Mouse (Mus musculus) G1E (cell line): ENCODE data around the gene 2010111I01Rik. TPM values are rescaled to one million over a fixed set of nuclear protein-coding genes. Genes with fewer than 3 reads are reported as not detected.

ENCODE experiments used
- ATAC-seq: 2 replicates; pipeline ENCODE4 v1.8.0; 2016; ENCODE audit warnings: mild to moderate bottlenecking; ENCODE audit not compliant: insufficient number of reproducible peaks, poor library complexity, low FRiP score, severe bottlenecking; ENCODE audit errors: extremely low read depth
- DNase-seq: peaks from one replicate; pipeline ENCODE4 v3.0.0; 2012; ENCODE audit warnings: low spot score
- H3K27me3 ChIP-seq: 2 replicates; pipeline ENCODE4 v1.6.1; 2012; ENCODE audit warnings: mild to moderate bottlenecking, low read length, inconsistent platforms; ENCODE audit not compliant: insufficient read depth
- H3K36me3 ChIP-seq: replicated peaks from 2 replicates; pipeline ENCODE3; 2012; ENCODE audit warnings: mild to moderate bottlenecking, inconsistent platforms
- H3K4me1 ChIP-seq: 2 replicates; pipeline ENCODE4 v1.6.1; 2012; ENCODE audit warnings: low read depth, low read length, inconsistent platforms, mixed read lengths; ENCODE audit not compliant: insufficient read depth
- H3K4me3 ChIP-seq: 2 replicates; pipeline ENCODE4 v1.5.1; 2012; ENCODE audit warnings: low read depth, mild to moderate bottlenecking, inconsistent platforms, low read length, moderate library complexity, mixed read lengths
- H3K9me3 ChIP-seq: replicated peaks from 2 replicates; pipeline ENCODE4 v1.6.1; 2012; ENCODE audit warnings: inconsistent platforms
- CTCF ChIP-seq: IDR thresholded peaks from 2 replicates; pipeline ENCODE4 v1.5.1; 2012; ENCODE audit warnings: low read depth, low read length, inconsistent platforms, mixed read lengths
- GATA1 ChIP-seq: IDR thresholded peaks from 2 replicates; pipeline ENCODE4 v1.6.1; 2012; ENCODE audit warnings: borderline replicate concordance, low read length, inconsistent platforms, mixed read lengths
- GATA2 ChIP-seq: IDR thresholded peaks from 2 replicates; pipeline ENCODE4 v1.6.1; 2012; ENCODE audit warnings: low read depth, low read length, inconsistent platforms, borderline replicate concordance
- POLR2AphosphoS5 ChIP-seq: IDR thresholded peaks from 2 replicates; pipeline ENCODE4 v1.6.1; 2012; ENCODE audit warnings: low read depth, low read length, inconsistent platforms; ENCODE audit not compliant: insufficient replicate concordance
- TAL1 ChIP-seq: conservative IDR thresholded peaks from 2 replicates; pipeline ENCODE4 v1.6.1; 2012; ENCODE audit warnings: low read depth, low read length, inconsistent platforms, mixed read lengths
- polyA plus RNA-seq: library from polyadenylated mRNA; stranded (reverse); fragments of >175 nt; gene quantifications from 2 replicates; pipeline ENCODE4 v1.2.3, GENCODE M21; 2012
- total RNA-seq, 2 experiments: library from RNA; stranded (forward) in 1 of 2; stranded (reverse) in 1 of 2; fragments of 200-1000 nt in 1 of 2; fragments of >200 nt in 1 of 2; fragmentation: Nextera tagmentation in 1 of 2; gene quantifications; 2 replicates each; pipeline ENCODE4 v1.2.3; 2014 to 2017

2010111I01Rik gene
- total and polyA plus RNA-seq, 3 experiments, result 14.7 to 57.2 (median 22.2) TPM

DNA sequence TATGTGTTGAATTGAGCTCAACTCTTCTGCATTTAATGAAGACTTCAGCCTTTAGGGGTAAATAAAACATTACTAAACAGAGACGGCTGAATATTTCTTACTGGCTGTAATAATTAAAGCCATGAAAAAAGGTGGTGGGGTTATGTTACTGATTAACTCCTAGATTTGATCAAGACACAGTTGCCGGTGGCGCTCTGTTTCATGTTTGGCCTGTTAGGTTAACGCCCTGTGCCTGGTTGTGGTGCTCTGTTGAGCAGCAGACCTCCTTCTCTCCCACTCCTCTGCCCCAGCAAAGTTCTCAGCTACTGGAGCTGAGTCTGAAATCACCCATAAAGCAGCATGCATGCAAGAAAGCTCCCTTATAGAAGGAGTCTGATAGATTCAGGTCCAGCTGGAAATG, 303.7 kb downstream of the 2010111I01Rik start:
- peaks cover 8% of the 10 kb centered on the region for H3K4me1 ChIP-seq
- ATAC-seq (no peak), DNase-seq (no peak)
- H3K27me3 ChIP-seq, result no peaks in the 10 kb centered on the region
- no peak overlapping the region for H3K4me3 ChIP-seq
- H3K36me3 ChIP-seq, result peaks cover 73% of the 10 kb centered on the region
- TF ChIP-seq GATA1 (no peak), GATA2 (no peak), POLR2AphosphoS5 (no peak), TAL1 (no peak)
- no peaks in the 10 kb centered on the region for H3K9me3 ChIP-seq

DNA sequence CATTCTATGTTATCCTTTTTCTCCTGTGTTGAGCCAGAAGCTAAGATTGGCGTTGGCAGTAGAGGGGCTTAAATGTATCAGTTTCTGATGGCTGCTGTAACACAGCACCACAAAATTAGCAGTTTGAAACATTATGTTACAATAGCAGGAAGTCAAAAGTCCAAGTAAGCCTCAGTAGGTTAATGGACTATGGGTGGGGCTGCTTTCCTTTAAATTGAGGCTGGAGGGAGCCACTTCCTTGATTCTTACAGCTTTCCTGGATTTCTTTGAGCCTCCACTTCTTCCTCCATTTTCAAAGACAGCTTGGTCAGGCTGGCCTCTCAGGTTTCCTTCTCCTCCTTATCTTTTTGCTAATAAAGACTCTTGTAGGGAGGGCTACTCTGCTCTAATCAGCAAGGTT, 304.1 kb downstream of the 2010111I01Rik start:
- H3K4me3 ChIP-seq, result no peak overlapping the region
- no peaks in the 10 kb centered on the region for H3K9me3 ChIP-seq
- no peaks in the 10 kb centered on the region for H3K27me3 ChIP-seq
- TF ChIP-seq TAL1, result no peak
- no peak for TF ChIP-seq GATA2
- peaks cover 8% of the 10 kb centered on the region for H3K4me1 ChIP-seq
- ATAC-seq, result no peak
- DNase-seq, result no peak
- peaks cover 70% of the 10 kb centered on the region for H3K36me3 ChIP-seq

DNA sequence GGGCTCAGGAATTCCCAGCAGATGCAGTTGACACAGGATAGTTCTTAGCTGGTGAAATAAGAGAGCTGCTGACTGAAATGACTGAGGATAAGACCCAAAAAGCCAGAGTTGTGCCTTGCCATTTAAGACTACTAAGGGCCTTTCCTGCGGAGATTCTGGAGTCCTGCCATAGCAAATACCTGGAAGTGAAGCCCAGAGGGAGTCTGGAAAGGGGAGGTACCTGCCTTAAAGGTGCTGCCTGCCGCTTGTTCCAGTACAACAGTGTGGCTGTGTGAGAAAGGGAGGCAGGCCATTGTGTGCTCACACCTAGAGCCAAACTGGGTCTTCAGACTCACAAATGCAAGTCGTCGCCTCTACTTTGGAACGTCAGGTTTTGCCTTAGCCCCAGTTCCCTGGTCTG, 305.5 kb downstream of the 2010111I01Rik start:
- no peak for TF ChIP-seq TAL1
- TF ChIP-seq CTCF, result no peak
- TF ChIP-seq GATA1, result no peak
- no peak for TF ChIP-seq GATA2
- TF ChIP-seq POLR2AphosphoS5, result no peak
- no peak for DNase-seq
- peaks cover 8% of the 10 kb centered on the region for H3K4me1 ChIP-seq
- ATAC-seq, result no peak
- H3K27me3 ChIP-seq, result no peaks in the 10 kb centered on the region
- H3K36me3 ChIP-seq, result peaks cover 75% of the 10 kb centered on the region
- no peaks in the 10 kb centered on the region for H3K9me3 ChIP-seq
- H3K4me3 ChIP-seq, result no peak overlapping the region

DNA sequence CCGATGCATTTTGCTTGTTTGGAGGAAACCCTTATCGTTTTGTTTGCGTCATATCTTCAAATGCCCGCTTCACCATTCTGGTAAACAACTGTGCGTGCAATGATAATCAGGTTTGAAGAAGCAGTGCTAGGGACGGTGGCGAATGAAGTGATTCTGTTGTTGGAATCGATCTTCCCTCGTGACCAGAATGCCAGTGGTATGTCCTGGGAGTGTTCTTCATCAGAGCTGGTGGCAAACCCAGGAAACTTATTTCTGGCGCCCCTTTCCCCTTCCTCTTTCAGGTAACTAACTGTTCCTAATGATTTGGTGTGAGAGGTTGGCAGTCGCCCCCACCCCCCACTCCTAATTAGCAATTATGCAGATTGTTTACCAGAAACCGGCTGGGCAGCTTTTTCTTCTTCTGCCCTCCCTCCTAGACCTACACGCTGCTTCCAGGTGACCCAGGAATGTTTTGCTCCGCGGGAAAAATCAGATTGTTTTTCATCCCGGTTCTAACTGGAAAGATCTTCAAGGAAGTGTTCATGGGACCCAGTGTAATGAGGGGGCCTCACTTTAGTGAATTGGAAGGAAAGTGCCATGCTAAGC, 307.4 kb downstream of the 2010111I01Rik start:
- Histone ChIP-seq H3K4me3 (no peak overlapping the region), H3K9me3 (no peaks in the 10 kb centered on the region), H3K4me1 (peaks cover 8% of the 10 kb centered on the region), H3K36me3 (peaks cover 67% of the 10 kb centered on the region), H3K27me3 (no peaks in the 10 kb centered on the region)
- TF ChIP-seq GATA1 (no peak), POLR2AphosphoS5 (no peak), TAL1 (no peak), CTCF (no peak), GATA2 (no peak)
- DNase-seq (no peak), ATAC-seq (no peak)

- no peak overlapping the region for H3K4me3 ChIP-seq
- H3K27me3 ChIP-seq, result no peaks in the 10 kb centered on the region
- DNase-seq (no peak), ATAC-seq (no peak)
- peaks cover 8% of the 10 kb centered on the region for H3K4me1 ChIP-seq
- no peaks in the 10 kb centered on the region for H3K9me3 ChIP-seq
- TF ChIP-seq POLR2AphosphoS5, result no peak
- TF ChIP-seq CTCF, result no peak
- TF ChIP-seq TAL1, result no peak
- TF ChIP-seq GATA1, result no peak
- no peak for TF ChIP-seq GATA2
- H3K36me3 ChIP-seq, result peaks cover 66% of the 10 kb centered on the region
Measured at GRCm38 (mm10) chr13:63272602-63273229, 308.0 kb downstream of the 2010111I01Rik start.

- Histone ChIP-seq H3K4me1 (peaks cover 12% of the 10 kb centered on the region), H3K36me3 (peaks cover 67% of the 10 kb centered on the region), H3K27me3 (no peaks in the 10 kb centered on the region), H3K9me3 (no peaks in the 10 kb centered on the region), H3K4me3 (no peak overlapping the region)
- no peak for ATAC-seq
- TF ChIP-seq POLR2AphosphoS5 (no peak), GATA1 (no peak), GATA2 (no peak), TAL1 (no peak), CTCF (no peak)
- no peak for DNase-seq
Measured at GRCm38 (mm10) chr13:63273859-63274258, 309.2 kb downstream of the 2010111I01Rik start.
